Comparison of ENCODE assay signal across 8 mouse cellular contexts in genomic region chr8:22059821-22060445, GRCm38 (mm10). TPM values are rescaled to one million over a fixed set of nuclear protein-coding genes. Genes with fewer than 3 reads are reported as not detected.
DNase-seq lines count a peak whose midpoint lies in the region; ATAC-seq and TF ChIP-seq lines count a peak whose summit lies in the region.

Gene Atp7b (minus strand): TSS chr8:22060305.

- peak within 1 kb of the TSS; percentile 61 for H3K9ac ChIP-seq in lung, embryonic 14.5 days
- peak within 1 kb of the TSS; percentile 73 for H3K9ac ChIP-seq in forebrain, embryonic 14.5 days (ENCODE audit: low read length)
- H3K9ac ChIP-seq in kidney, embryonic 15.5 days = peak within 1 kb of the TSS; percentile 58

- H3K36me3 ChIP-seq in lung, embryonic 14.5 days (ENCODE audit: insufficient read depth) = peaks cover 21% of the 10 kb centered on the region
- peaks cover 10% of the 10 kb centered on the region for H3K36me3 ChIP-seq in forebrain, embryonic 14.5 days (ENCODE audit: control insufficient read depth, insufficient read depth, low read length)
- H3K36me3 ChIP-seq in kidney, embryonic 15.5 days = peaks cover 26% of the 10 kb centered on the region

- peak; percentile 94 for ATAC-seq in lung, embryonic 14.5 days (ENCODE audit: insufficient read depth)
- ATAC-seq in activated CD4-positive, CD25-positive, alpha-beta regulatory T cell, adult 4 months = peak; percentile 26
- ATAC-seq in forebrain, embryonic 14.5 days = peak; percentile 91
- peak; percentile 91 for ATAC-seq in kidney, embryonic 15.5 days (replicated peaks; ENCODE audit: low FRiP score)
- ATAC-seq in megakaryocyte-erythroid progenitor cell, adult 5-6 weeks (replicated peaks; ENCODE audit: low FRiP score, low TSS enrichment, poor library complexity, severe bottlenecking) = peak; percentile 59

- peak within 1 kb of the TSS; percentile 66 for H3K4me3 ChIP-seq in lung, embryonic 14.5 days (ENCODE audit: low read depth, low read length)
- H3K4me3 ChIP-seq in forebrain, embryonic 14.5 days (ENCODE audit: low read depth, low read length) = peak within 1 kb of the TSS; percentile 58
- peak within 1 kb of the TSS; percentile 66 for H3K4me3 ChIP-seq in kidney, embryonic 15.5 days (replicated peaks)

- TF ChIP-seq CTCF in lung, embryonic 14.5 days (IDR thresholded peaks at IDR 0.05; ENCODE audit: low read depth) = no peak

- peak within 1 kb of the TSS; percentile 75 for H3K4me2 ChIP-seq in lung, embryonic 14.5 days
- peak within 1 kb of the TSS; percentile 93 for H3K4me2 ChIP-seq in forebrain, embryonic 14.5 days (ENCODE audit: low read length)
- peak within 1 kb of the TSS; percentile 93 for H3K4me2 ChIP-seq in kidney, embryonic 15.5 days

- H3K4me1 ChIP-seq in lung, embryonic 14.5 days (ENCODE audit: insufficient read depth) = no peaks in the 10 kb centered on the region
- H3K4me1 ChIP-seq in forebrain, embryonic 14.5 days (ENCODE audit: control insufficient read depth, insufficient read depth, low read length) = peaks cover 8% of the 10 kb centered on the region; the same call in 1 of the 2 replicates
- H3K4me1 ChIP-seq in kidney, embryonic 15.5 days = peaks cover 11% of the 10 kb centered on the region; the same call in 1 of the 2 replicates

- DNase-seq in lung, embryonic 14.5 days = peak; percentile 31
- no peak for DNase-seq in lung, postnatal 25 days (ENCODE audit: low spot score)
- DNase-seq in forebrain, embryonic 14.5 days (ENCODE audit: low spot score) = peak; percentile 31
- DNase-seq in layer of hippocampus, postnatal 36 days = no peak
- DNase-seq in cerebellum, postnatal 25 days = no peak

- peaks cover 22% of the 10 kb centered on the region for H3K27me3 ChIP-seq in lung, embryonic 14.5 days (ENCODE audit: insufficient read depth, low read length)
- H3K27me3 ChIP-seq in forebrain, embryonic 14.5 days (replicated peaks; ENCODE audit: control insufficient read depth, insufficient read depth, low read length) = 0 out of 2 replicates have a peak, but pooled peaks cover 2% of the 10 kb centered on the region
- peaks cover 33% of the 10 kb centered on the region for H3K27me3 ChIP-seq in kidney, embryonic 15.5 days

- H3K27ac ChIP-seq in lung, embryonic 14.5 days (ENCODE audit: low read depth) = no peak within 1 kb of the TSS
- H3K27ac ChIP-seq in forebrain, embryonic 14.5 days (ENCODE audit: low read depth, low read length) = no peak within 1 kb of the TSS
- H3K27ac ChIP-seq in kidney, embryonic 15.5 days = no peak within 1 kb of the TSS

- H3K9me3 ChIP-seq in lung, embryonic 14.5 days (ENCODE audit: low read depth, low read length) = no peaks in the 10 kb centered on the region
- no peaks in the 10 kb centered on the region for H3K9me3 ChIP-seq in forebrain, embryonic 14.5 days (replicated peaks; ENCODE audit: control insufficient read depth, low read length)
- H3K9me3 ChIP-seq in kidney, embryonic 15.5 days (replicated peaks) = no peaks in the 10 kb centered on the region

- WGBS in lung, embryonic 14.5 days = under 1% methylated on average over 42 of the region's 46 CpGs
- WGBS in forebrain, embryonic 14.5 days = under 1% methylated on average over 46 of the region's 46 CpGs
- WGBS in kidney, embryonic 15.5 days = under 1% methylated on average over 40 of the region's 46 CpGs

RNA-seq across cellular contexts. Expression of gene Atp7b, which starts in this region (rescaled TPM):
- polyA plus RNA-seq in lung, embryonic 14.5 days (2014; fragmentation: Nextera tagmentation; extraction: Ambion mirVana) = 1.9 and 2.2 TPM in 2 replicates
- not detected for polyA plus RNA-seq in activated CD4-positive, CD25-positive, alpha-beta regulatory T cell, adult 4 months (2017; shearing (Covaris generic))
- 1.2 TPM in 2 replicates for polyA plus RNA-seq in forebrain, embryonic 14.5 days (2014; fragmentation: Nextera tagmentation; extraction: Ambion mirVana)
- 0.68 and 0.96 TPM in 2 replicates for polyA plus RNA-seq in kidney, embryonic 15.5 days (2015; fragmentation: Nextera tagmentation; extraction: Ambion mirVana)
- 50.4 and 51.5 TPM in 2 replicates for total RNA-seq in megakaryocyte-erythroid progenitor cell, adult 5-6 weeks (2014; fragmentation: Nextera tagmentation)
- 14.3 and 29.1 TPM in 2 replicates for total RNA-seq in megakaryocyte-erythroid progenitor cell, adult 5-6 weeks (2017)
- 1 to 10 TPM; 1.9 to 2.1 TPM for total RNA-seq in layer of hippocampus, postnatal 36 days (2021)

Comparison
In these comparisons a context has a peak if more than half of its experiments do, and no peak if none do; other contexts are left out.
1. RNA of gene Atp7b (total RNA-seq): 14.3 to 51.5 TPM in megakaryocyte-erythroid progenitor cell, adult 5-6 weeks; 1.9 to 2.1 TPM in layer of hippocampus, postnatal 36 days; every median in the first group is over 4 times any median in the second.
2. DNase-seq: peak in lung, embryonic 14.5 days (single experiment) and forebrain, embryonic 14.5 days (single experiment); none in lung, postnatal 25 days (single experiment), layer of hippocampus, postnatal 36 days (0 of 2) and cerebellum, postnatal 25 days (0 of 2).
3. Peak in ATAC-seq in activated CD4-positive, CD25-positive, alpha-beta regulatory T cell, adult 4 months; RNA of the gene not detected or under 1 TPM.
4. Peak in ATAC-seq, H3K4me3 ChIP-seq, H3K9ac ChIP-seq and H3K4me2 ChIP-seq in kidney, embryonic 15.5 days; RNA of the gene not detected or under 1 TPM.
5. ATAC-seq: peak in every context shown above with its lines; median percentile 94 in lung, embryonic 14.5 days; 91 in forebrain, embryonic 14.5 days; 91 in kidney, embryonic 15.5 days; 59 in megakaryocyte-erythroid progenitor cell, adult 5-6 weeks; 26 in activated CD4-positive, CD25-positive, alpha-beta regulatory T cell, adult 4 months.
6. Peak in every context shown above with its lines, with median percentiles within 50 percentile points of each other: H3K4me2 ChIP-seq, H3K4me3 ChIP-seq and H3K9ac ChIP-seq.